Mouse (Mus musculus) forebrain, embryonic 14.5 days (tissue): ENCODE measurements at regions not wholly inside any gene's neighbourhood (a gene's known extent, or its start where the extent isn't known, plus 50 kb on each side); places are given as distances from the start of the nearest gene placed in this dataset.

Source experiments
- ATAC-seq: fragments of 200-750 bp; cut with Nextera tagmentation; 2 replicates; pipeline ENCODE4 v1.8.0; 2017; ENCODE audit warnings: mild to moderate bottlenecking, moderate library complexity
- DNase-seq: peaks from one replicate; pipeline ENCODE4 v3.0.0-alpha.2; 2015; ENCODE audit warnings: low spot score
- H3K27ac ChIP-seq: fragments of 300-500 bp; sonication (generic); 2 replicates; pipeline ENCODE4 v1.5.1; 2014; ENCODE audit warnings: low read depth, mild to moderate bottlenecking, control low read depth, low read length, moderate library complexity
- H3K27me3 ChIP-seq: fragments of 300-500 bp; sonication (generic); replicated peaks from 2 replicates; pipeline ENCODE4 v1.6.1; 2014; ENCODE audit warnings: low read length, control low read depth, mixed read lengths; ENCODE audit not compliant: control insufficient read depth, insufficient read depth
- H3K36me3 ChIP-seq: fragments of 300-500 bp; sonication (generic); 2 replicates; pipeline ENCODE4 v1.6.1; 2014; ENCODE audit warnings: low read length, control low read depth; ENCODE audit not compliant: control insufficient read depth, insufficient read depth
- H3K4me1 ChIP-seq: fragments of 300-500 bp; sonication (generic); 2 replicates; pipeline ENCODE4 v1.6.1; 2014; ENCODE audit warnings: antibody characterized with exemption, low read length, control low read depth; ENCODE audit not compliant: control insufficient read depth, insufficient read depth
- H3K4me2 ChIP-seq: fragments of 300-500 bp; sonication (generic); 2 replicates; pipeline ENCODE4 v1.6.1; 2014; ENCODE audit warnings: mild to moderate bottlenecking, control low read depth, low read length
- H3K4me3 ChIP-seq: fragments of 300-500 bp; sonication (generic); 2 replicates; pipeline ENCODE4 v1.5.1; 2014; ENCODE audit warnings: low read depth, low read length, control low read depth
- H3K9ac ChIP-seq: fragments of 300-500 bp; sonication (generic); 2 replicates; pipeline ENCODE4 v1.6.1; 2014; ENCODE audit warnings: mild to moderate bottlenecking, low read length, control low read depth, moderate library complexity
- H3K9me3 ChIP-seq: fragments of 300-500 bp; sonication (generic); replicated peaks from 2 replicates; pipeline ENCODE4 v1.6.1; 2016; ENCODE audit warnings: low read length, control low read depth, mixed read lengths; ENCODE audit not compliant: control insufficient read depth
- WGBS: fragments of 180-500 bp; shearing (Covaris S2); extraction: QIAGEN DNeasy Blood & Tissue Kit; methylation state at CpG from one replicate; pipeline ENCODE4 v1.1.7; 2014; 5-methylcytosine and 5-hydroxymethylcytosine counted together

DNA sequence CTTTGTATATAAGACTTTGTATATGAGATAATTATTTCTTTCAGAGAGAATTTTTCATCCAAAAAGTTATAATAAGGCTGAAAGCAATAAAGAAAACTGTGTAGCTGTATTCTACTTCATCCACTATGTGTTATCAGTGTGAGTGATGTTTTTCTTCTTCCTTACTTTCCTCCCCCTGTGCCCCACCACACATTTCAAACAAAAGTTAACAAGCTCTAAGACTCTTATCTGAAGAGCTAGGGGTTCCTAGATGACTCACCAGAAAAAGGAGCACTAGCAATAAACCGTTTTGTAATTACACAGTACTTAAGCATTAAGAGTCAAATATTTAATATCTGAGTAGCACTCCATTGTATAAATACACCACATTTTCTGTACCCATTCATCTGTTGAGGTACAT lies 615.3 kb downstream of the Gm6377 start:
- no peak overlapping the region for H3K4me3 ChIP-seq
- no peak overlapping the region for H3K27ac ChIP-seq
- 54% methylated on average over 1 of the region's 1 CpGs for WGBS
- ATAC-seq (no peak), DNase-seq (no peak)
- no peak overlapping the region for H3K4me2 ChIP-seq
- no peaks in the 10 kb centered on the region for H3K4me1 ChIP-seq
- H3K36me3 ChIP-seq: no peaks in the 10 kb centered on the region
- H3K27me3 ChIP-seq: no peaks in the 10 kb centered on the region
- H3K9me3 ChIP-seq: no peaks in the 10 kb centered on the region
- no peak overlapping the region for H3K9ac ChIP-seq

DNA sequence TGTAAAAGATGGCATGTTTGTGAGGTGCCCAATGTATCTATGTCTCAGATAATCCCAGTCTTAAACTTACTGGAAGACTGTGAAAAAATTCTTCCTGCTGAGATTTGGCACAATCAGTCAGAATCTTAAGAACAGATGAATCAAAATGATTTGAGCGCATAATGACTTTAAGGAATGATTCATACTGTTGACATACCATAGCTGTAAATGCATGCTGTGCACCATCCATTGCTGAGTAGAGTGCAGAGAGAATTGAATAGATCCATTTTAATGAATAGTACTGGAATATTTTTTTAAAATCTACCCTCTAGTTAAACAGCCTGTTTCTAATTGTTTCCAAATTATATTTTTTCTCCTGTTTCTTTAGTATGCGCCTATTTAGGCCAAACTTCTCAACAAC lies 645.5 kb downstream of the Gm6377 start:
- WGBS: 85% methylated on average over 2 of the region's 2 CpGs

GRCm38 (mm10) chrX:109845094-109845648 lies 648.6 kb downstream of the Gm6377 start:
- H3K9ac ChIP-seq: no peak overlapping the region
- ATAC-seq (peak; percentile 86), DNase-seq (peak; percentile 65)
- H3K4me1 ChIP-seq: no peaks in the 10 kb centered on the region
- H3K27me3 ChIP-seq: no peaks in the 10 kb centered on the region
- WGBS: 49% methylated on average over 2 of the region's 2 CpGs
- H3K36me3 ChIP-seq: no peaks in the 10 kb centered on the region
- H3K4me2 ChIP-seq: no peak overlapping the region
- H3K27ac ChIP-seq: no peak overlapping the region
- H3K4me3 ChIP-seq: no peak overlapping the region
- H3K9me3 ChIP-seq: no peaks in the 10 kb centered on the region

More for the DNA sequence above, 645.5 kb downstream of the Gm6377 start:
- no peak overlapping the region for H3K27ac ChIP-seq
- H3K9me3 ChIP-seq: no peaks in the 10 kb centered on the region
- peak; percentile 0 for DNase-seq
- H3K4me1 ChIP-seq: no peaks in the 10 kb centered on the region
- H3K4me2 ChIP-seq: no peak overlapping the region
- no peaks in the 10 kb centered on the region for H3K27me3 ChIP-seq
- ATAC-seq: no peak
- no peak overlapping the region for H3K9ac ChIP-seq
- H3K36me3 ChIP-seq: no peaks in the 10 kb centered on the region
- no peak overlapping the region for H3K4me3 ChIP-seq

DNA sequence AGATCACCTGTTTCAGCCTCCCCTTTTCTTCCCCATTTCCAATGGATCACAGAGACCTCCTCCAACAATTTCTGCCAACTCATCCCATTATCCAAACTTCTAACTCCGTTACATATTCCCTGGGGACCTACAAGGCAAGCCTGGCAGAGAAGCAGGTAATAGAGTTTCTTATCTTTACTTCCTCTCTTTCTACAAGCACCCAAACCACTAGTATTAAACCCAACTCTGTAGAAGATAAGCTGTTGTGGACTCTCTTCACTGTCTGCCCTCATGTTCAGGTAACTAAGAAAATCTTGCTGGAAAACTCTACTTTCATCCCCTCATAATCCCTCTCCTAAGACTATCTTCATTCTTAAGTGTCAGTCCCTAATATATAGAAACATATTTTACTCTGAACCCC lies 689.0 kb downstream of the Gm6377 start:
- no peaks in the 10 kb centered on the region for H3K4me1 ChIP-seq
- H3K27me3 ChIP-seq: no peaks in the 10 kb centered on the region
- no peak overlapping the region for H3K4me3 ChIP-seq
- no peak overlapping the region for H3K4me2 ChIP-seq
- no peaks in the 10 kb centered on the region for H3K36me3 ChIP-seq
- no peaks in the 10 kb centered on the region for H3K9me3 ChIP-seq
- H3K27ac ChIP-seq: no peak overlapping the region
- WGBS: 75% methylated on average over 1 of the region's 1 CpGs
- H3K9ac ChIP-seq: no peak overlapping the region
- ATAC-seq: no peak
- DNase-seq: no peak

DNA sequence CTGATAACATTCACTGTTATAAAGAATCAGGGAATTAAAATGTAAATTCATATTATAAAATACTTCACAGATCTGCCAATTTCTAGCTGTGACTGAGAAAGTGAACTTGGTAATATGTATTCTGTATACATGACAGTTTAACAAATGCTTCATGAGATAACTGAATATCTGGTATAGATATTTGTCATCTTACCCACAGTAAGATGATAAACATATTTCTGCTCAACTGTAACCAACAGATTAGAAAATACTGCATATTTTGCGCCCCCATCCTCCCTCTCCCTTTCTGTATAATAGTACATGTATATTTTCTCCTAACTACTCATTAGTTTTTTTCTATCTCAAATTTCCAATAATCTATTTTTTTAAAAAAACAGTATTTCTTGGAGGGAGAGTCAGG lies 703.5 kb downstream of the Gm6377 start:
- Histone ChIP-seq H3K27ac (no peak overlapping the region), H3K4me1 (no peaks in the 10 kb centered on the region), H3K36me3 (no peaks in the 10 kb centered on the region), H3K27me3 (no peaks in the 10 kb centered on the region), H3K4me2 (no peak overlapping the region), H3K9me3 (no peaks in the 10 kb centered on the region), H3K4me3 (no peak overlapping the region), H3K9ac (no peak overlapping the region)
- DNase-seq (no peak), ATAC-seq (no peak)
- 69% methylated on average over 1 of the region's 1 CpGs for WGBS

- H3K36me3 ChIP-seq: no peaks in the 10 kb centered on the region
- H3K27me3 ChIP-seq: no peaks in the 10 kb centered on the region
- H3K27ac ChIP-seq: no peak overlapping the region
- H3K9ac ChIP-seq: no peak overlapping the region
- H3K4me2 ChIP-seq: no peak overlapping the region
- DNase-seq (no peak), ATAC-seq (no peak)
- no peaks in the 10 kb centered on the region for H3K4me1 ChIP-seq
- H3K9me3 ChIP-seq: no peaks in the 10 kb centered on the region
- H3K4me3 ChIP-seq: no peak overlapping the region
Measured at GRCm38 (mm10) chrX:109931130-109931529, 734.6 kb downstream of the Gm6377 start.

DNA sequence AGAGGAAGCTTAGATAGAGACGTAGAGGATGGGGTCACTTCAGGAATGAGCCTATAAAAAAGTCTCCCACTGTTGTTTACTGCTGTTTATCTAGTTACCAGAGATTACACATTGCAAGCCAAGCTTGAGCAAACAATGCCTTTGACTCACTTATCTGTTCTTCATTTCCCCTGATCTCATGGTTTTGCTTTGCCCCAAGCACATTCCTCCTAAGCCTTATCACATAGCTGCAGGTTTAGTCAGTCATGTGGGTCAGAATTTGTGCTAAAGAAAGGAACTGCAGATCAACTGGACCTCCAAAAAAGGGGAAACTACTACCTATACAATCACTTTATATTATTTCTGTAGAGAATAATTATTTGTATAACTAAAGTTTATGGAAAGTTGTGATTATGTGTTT lies 758.0 kb downstream of the Gm6377 start:
- ATAC-seq (no peak), DNase-seq (no peak)
- 78% methylated on average over 1 of the region's 1 CpGs for WGBS
- Histone ChIP-seq H3K27me3 (no peaks in the 10 kb centered on the region), H3K27ac (no peak overlapping the region), H3K9ac (no peak overlapping the region), H3K36me3 (no peaks in the 10 kb centered on the region), H3K4me2 (no peak overlapping the region), H3K4me1 (no peaks in the 10 kb centered on the region), H3K9me3 (no peaks in the 10 kb centered on the region), H3K4me3 (no peak overlapping the region)

DNA sequence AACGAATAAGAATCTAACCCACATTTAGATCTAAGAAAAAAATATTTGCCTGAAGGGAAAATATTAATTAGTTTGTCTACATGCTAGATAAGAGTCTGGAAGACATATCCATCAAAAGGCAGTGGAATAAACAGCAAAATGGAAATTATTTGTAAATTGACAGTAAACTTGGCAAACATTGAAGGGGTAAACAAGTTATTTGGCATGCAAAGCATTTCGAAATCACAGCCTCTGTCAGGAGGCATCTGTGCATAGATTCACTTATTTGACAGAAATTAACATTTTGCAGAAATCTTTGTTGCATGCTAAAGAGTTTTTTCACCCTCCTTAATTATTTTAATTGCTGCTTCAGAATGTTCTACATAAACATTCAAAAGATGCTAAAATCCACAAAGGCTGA lies 773.3 kb downstream of the Gm6377 start:
- Histone ChIP-seq H3K9me3 (no peaks in the 10 kb centered on the region), H3K27me3 (no peaks in the 10 kb centered on the region), H3K36me3 (no peaks in the 10 kb centered on the region), H3K9ac (no peak overlapping the region), H3K4me1 (no peaks in the 10 kb centered on the region), H3K27ac (no peak overlapping the region), H3K4me2 (no peak overlapping the region), H3K4me3 (no peak overlapping the region)
- peak; percentile 85 for ATAC-seq
- WGBS: 52% methylated on average over 2 of the region's 2 CpGs
- peak; percentile 79 for DNase-seq

- ATAC-seq (no peak), DNase-seq (no peak)
- H3K27ac ChIP-seq: no peak overlapping the region
- no peak overlapping the region for H3K4me3 ChIP-seq
- H3K36me3 ChIP-seq: no peaks in the 10 kb centered on the region
- no peaks in the 10 kb centered on the region for H3K9me3 ChIP-seq
- H3K4me1 ChIP-seq: no peaks in the 10 kb centered on the region
- no peak overlapping the region for H3K4me2 ChIP-seq
- H3K27me3 ChIP-seq: no peaks in the 10 kb centered on the region
- WGBS: 76% methylated on average over 2 of the region's 2 CpGs
- no peak overlapping the region for H3K9ac ChIP-seq
Measured at GRCm38 (mm10) chrX:110005221-110005620, 808.7 kb downstream of the Gm6377 start.
